Mouse (Mus musculus) liver, embryonic 14.5 days (tissue): ENCODE results near the gene Syne2.

Experiments
- CTCF ChIP-seq: IDR thresholded peaks from 2 replicates; pipeline ENCODE4 v1.5.1; 2016; ENCODE audit warnings: antibody characterized with exemption, low read depth, control low read depth
- EP300 ChIP-seq: IDR thresholded peaks from 2 replicates; pipeline ENCODE4 v1.6.1; 2016; ENCODE audit warnings: antibody characterized with exemption, low read depth

DNA sequence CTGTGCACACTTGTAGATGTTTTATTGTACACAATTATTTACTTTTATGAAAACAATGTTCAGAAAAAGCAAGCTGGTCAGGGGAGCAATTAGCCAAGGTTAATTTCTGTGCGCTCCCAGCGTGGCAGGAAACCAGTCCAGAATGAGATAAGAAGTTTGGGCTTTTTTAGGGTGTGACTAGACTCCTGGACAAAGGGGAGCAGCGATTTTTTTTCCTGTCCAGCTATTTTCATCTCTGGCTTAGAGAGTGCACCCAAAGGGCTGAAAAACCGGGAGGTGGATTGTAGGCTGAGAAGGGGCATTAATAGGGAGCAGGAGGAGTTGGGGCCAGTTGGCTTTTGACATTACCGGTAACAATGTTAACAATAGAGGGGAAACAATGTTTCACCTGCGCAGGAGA, 3.4 kb upstream of the Syne2 start:
- TF ChIP-seq CTCF (no peak), EP300 (no peak)
